Mouse (Mus musculus) thymus, adult 2 months (tissue): ENCODE results near the gene Pparg. TPM values are rescaled to one million over a fixed set of nuclear protein-coding genes. Genes with fewer than 3 reads are reported as not detected.
A peak's percentile ranks its signal among the peaks of the same experiment; 100 is the strongest.

ENCODE experiments used
- DNase-seq: peaks from one replicate; pipeline ENCODE4 v3.0.0; 2021
- H3K27ac ChIP-seq: fragments of 200-500 bp; 2 replicates; pipeline ENCODE4 v1.5.1; 2012; ENCODE audit warnings: low read length, control low read depth; ENCODE audit not compliant: control insufficient read depth, insufficient read depth
- H3K27me3 ChIP-seq: fragments of 200-500 bp; 2 replicates; pipeline ENCODE4 v1.6.1; 2012; ENCODE audit warnings: mild to moderate bottlenecking, low read length, moderate library complexity, mixed read lengths; ENCODE audit not compliant: control insufficient read depth, insufficient read depth
- H3K36me3 ChIP-seq: fragments of 200-500 bp; 2 replicates; pipeline ENCODE4 v1.6.1; 2012; ENCODE audit warnings: mild to moderate bottlenecking, low read length, moderate library complexity; ENCODE audit not compliant: control insufficient read depth, insufficient read depth
- H3K4me1 ChIP-seq: fragments of 200-500 bp; replicated peaks from 2 replicates; pipeline ENCODE4 v1.6.1; 2012; ENCODE audit warnings: low read length; ENCODE audit not compliant: control insufficient read depth, insufficient read depth
- H3K4me3 ChIP-seq: fragments of 200-500 bp; 2 replicates; pipeline ENCODE4 v1.5.1; 2012; ENCODE audit warnings: mild to moderate bottlenecking, low read length, control low read depth, moderate library complexity; ENCODE audit not compliant: control insufficient read depth, insufficient read depth
- CTCF ChIP-seq: fragments of 200-500 bp; IDR thresholded peaks from 2 replicates; pipeline ENCODE4 v1.5.1; 2012; ENCODE audit warnings: mild to moderate bottlenecking, control low read depth, low read length, moderate library complexity, borderline replicate concordance; ENCODE audit not compliant: control insufficient read depth, poor library complexity, insufficient read depth; ENCODE audit errors: extremely low read depth
- POLR2A ChIP-seq: fragments of 200-500 bp; IDR thresholded peaks from 2 replicates; pipeline ENCODE4 v1.6.1; 2012; ENCODE audit warnings: mild to moderate bottlenecking, low read length, control low read depth, moderate library complexity; ENCODE audit not compliant: control insufficient read depth, poor library complexity, insufficient read depth; ENCODE audit errors: extremely low read depth
- WGBS: fragments of 180-500 bp; shearing (Covaris S2); methylation state at CpG from one replicate; pipeline ENCODE4 v1.1.7; 2018; 5-methylcytosine and 5-hydroxymethylcytosine counted together
- polyA plus RNA-seq: library from polyadenylated mRNA; depleted of rRNA; stranded (reverse); fragments of >200 nt; gene quantifications from 2 replicates; pipeline ENCODE4 v1.2.3, GENCODE M21; 2012; rRNA removed

Pparg gene
- polyA plus RNA-seq, 1 experiment, result 10.5 TPM

DNA sequence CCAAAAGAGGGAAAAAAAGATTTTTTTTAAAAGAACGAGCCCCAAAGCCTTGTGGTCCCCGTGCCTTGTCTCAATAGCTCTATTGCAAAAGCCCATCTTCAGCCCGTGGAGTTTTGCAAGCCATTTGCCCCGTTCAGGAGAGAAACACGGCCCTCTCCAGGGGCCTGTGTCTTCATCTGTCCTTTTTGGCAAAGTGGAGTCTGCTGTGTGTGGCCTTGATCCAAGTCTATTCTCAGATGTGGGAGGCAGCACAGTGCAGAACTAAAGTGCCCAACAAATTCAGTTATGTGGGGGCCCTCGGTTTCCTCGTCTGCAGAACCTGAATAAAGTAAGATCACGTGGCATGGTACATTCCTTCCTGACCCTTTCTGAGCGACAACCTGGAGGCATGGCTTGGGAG, 162.4 kb downstream of the Pparg start:
- no peak for DNase-seq
- 19% methylated on average over 9 of the region's 9 CpGs for WGBS
- Histone ChIP-seq H3K36me3 (no peaks in the 10 kb centered on the region), H3K4me1 (peaks cover 41% of the 10 kb centered on the region), H3K27ac (no peak overlapping the region), H3K27me3 (no peaks in the 10 kb centered on the region), H3K4me3 (no peak overlapping the region)
- TF ChIP-seq CTCF (no peak), POLR2A (no peak)

GRCm38 (mm10) chr6:115524449-115524990, 163.8 kb downstream of the Pparg start:
- no peak for DNase-seq
- Histone ChIP-seq H3K27ac (no peak overlapping the region), H3K4me3 (no peak overlapping the region), H3K36me3 (no peaks in the 10 kb centered on the region), H3K27me3 (no peaks in the 10 kb centered on the region), H3K4me1 (peaks cover 28% of the 10 kb centered on the region)
- TF ChIP-seq CTCF (no peak), POLR2A (no peak)
- 50% methylated on average over 9 of the region's 9 CpGs for WGBS

GRCm38 (mm10) chr6:115527418-115527817, 166.7 kb downstream of the Pparg start:
- Histone ChIP-seq H3K36me3 (no peaks in the 10 kb centered on the region), H3K4me3 (no peak overlapping the region), H3K27ac (no peak overlapping the region), H3K4me1 (peaks cover 20% of the 10 kb centered on the region), H3K27me3 (no peaks in the 10 kb centered on the region)
- no peak for TF ChIP-seq CTCF
- TF ChIP-seq POLR2A, result no peak
- 98% methylated on average over 3 of the region's 3 CpGs for WGBS
- DNase-seq, result no peak

DNA sequence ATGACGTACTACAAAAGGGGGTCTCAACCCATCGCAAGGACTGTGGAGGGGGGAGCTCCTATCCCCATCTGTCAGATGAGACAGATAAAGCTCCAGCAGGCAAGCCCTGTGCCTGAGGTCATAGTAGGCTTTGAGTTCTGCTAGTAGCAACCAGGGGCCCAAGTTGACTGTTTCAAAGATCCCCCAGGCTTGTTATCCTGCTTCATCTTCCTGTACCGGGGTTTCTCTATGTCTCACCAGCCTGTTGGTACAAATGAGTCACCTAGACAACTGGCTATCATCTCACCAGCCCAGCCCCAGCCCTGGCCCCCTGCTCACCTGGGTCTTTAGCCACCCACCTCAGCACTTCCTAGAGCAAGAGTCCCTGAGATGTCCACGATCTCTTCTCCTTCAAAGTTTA, 167.6 kb downstream of the Pparg start:
- Histone ChIP-seq H3K27ac (no peak overlapping the region), H3K36me3 (no peaks in the 10 kb centered on the region), H3K27me3 (no peaks in the 10 kb centered on the region), H3K4me3 (no peak overlapping the region), H3K4me1 (peaks cover 15% of the 10 kb centered on the region)
- 93% methylated on average over 4 of the region's 4 CpGs for WGBS
- TF ChIP-seq POLR2A (no peak), CTCF (no peak)
- DNase-seq, result no peak

GRCm38 (mm10) chr6:115534617-115535016, 173.9 kb downstream of the Pparg start:
- Histone ChIP-seq H3K36me3 (no peaks in the 10 kb centered on the region), H3K27ac (no peak overlapping the region), H3K4me1 (peaks cover 11% of the 10 kb centered on the region), H3K27me3 (no peaks in the 10 kb centered on the region), H3K4me3 (no peak overlapping the region)
- TF ChIP-seq CTCF, result no peak
- TF ChIP-seq POLR2A, result no peak
- DNase-seq, result no peak
- WGBS, result 91% methylated on average over 7 of the region's 7 CpGs

- peaks cover 11% of the 10 kb centered on the region for H3K4me1 ChIP-seq
- no peaks in the 10 kb centered on the region for H3K36me3 ChIP-seq
- WGBS, result 87% methylated on average over 4 of the region's 4 CpGs
- no peaks in the 10 kb centered on the region for H3K27me3 ChIP-seq
- no peak for DNase-seq
- H3K4me3 ChIP-seq, result no peak overlapping the region
- H3K27ac ChIP-seq, result no peak overlapping the region
- TF ChIP-seq CTCF (no peak), POLR2A (no peak)
These were observed 175.4 kb downstream of the Pparg start for GRCm38 (mm10) chr6:115536169-115536568.

- H3K4me3 ChIP-seq, result no peak overlapping the region
- DNase-seq, result peak; percentile 82
- H3K36me3 ChIP-seq, result no peaks in the 10 kb centered on the region
- WGBS, result 22% methylated on average over 26 of the region's 26 CpGs
- peak; percentile 91; the same call in 1 of the 2 replicates for TF ChIP-seq CTCF
- TF ChIP-seq POLR2A, result no peak
- peaks cover 5% of the 10 kb centered on the region for H3K4me1 ChIP-seq
- no peaks in the 10 kb centered on the region for H3K27me3 ChIP-seq
- H3K27ac ChIP-seq, result no peak overlapping the region
These were observed 178.1 kb downstream of the Pparg start for GRCm38 (mm10) chr6:115538645-115539429.

Other genes starting within 250 kb of the Pparg start
- gene Syn2, start 226.0 kb upstream of the Pparg start, polyA plus RNA-seq, result 1.7 and 2.1 TPM in 2 replicates
- gene Gm17482, start 133.6 kb upstream of the Pparg start, polyA plus RNA-seq, result not detected in 2 replicates
- gene Timp4, start 108.7 kb upstream of the Pparg start, polyA plus RNA-seq, result 2.3 and 4.2 TPM in 2 replicates
- gene Tsen2, start 183.7 kb downstream of the Pparg start, polyA plus RNA-seq, result 4.6 and 5.4 TPM in 2 replicates
- 3.0 TPM in 2 replicates for gene Mkrn2os, start 231.6 kb downstream of the Pparg start, polyA plus RNA-seq
- gene Mkrn2, start 241.0 kb downstream of the Pparg start, polyA plus RNA-seq, result 158 and 166 TPM in 2 replicates